Mouse (Mus musculus): ENCODE results near the gene Cpt1b. TPM values are rescaled to one million over a fixed set of nuclear protein-coding genes. Genes with fewer than 3 reads are reported as not detected.

Cpt1b gene
- total and polyA plus RNA-seq, 3 experiments: 0.92 to 2.0 TPM; not detected in 1

DNA sequence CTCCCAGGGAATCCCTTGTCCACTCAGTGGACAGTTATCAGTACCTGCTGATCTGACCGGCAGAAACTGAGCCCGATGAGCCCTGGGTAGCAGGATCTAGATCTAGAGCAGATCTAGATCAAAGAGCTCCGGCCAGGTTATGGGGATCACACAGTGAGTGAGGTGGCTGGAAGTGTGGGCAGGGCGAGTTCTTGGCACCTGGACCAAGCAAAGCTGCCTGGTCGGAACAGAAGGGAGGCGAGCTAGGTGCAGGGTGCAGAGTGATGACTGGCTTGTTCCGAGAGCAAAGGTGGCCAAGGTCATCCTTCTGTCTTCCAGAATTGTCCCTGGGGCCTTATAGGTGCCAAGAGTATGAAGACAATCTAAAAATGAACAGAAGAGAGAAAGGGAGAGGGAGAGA lies 34.2 kb upstream of the Cpt1b start:
- peaks cover 0 to 2% of the 10 kb centered on the region in 2 experiments; a peak in 1 of 4 replicates for H3K27me3 ChIP-seq (ENCODE audit: control insufficient read depth in 1 of 2, insufficient read depth in 2 of 2, low read length in 2 of 2)
- TF ChIP-seq NRF1 (IDR thresholded peaks at IDR 0.05; ENCODE audit: insufficient read depth, low read depth, low read length, poor library complexity, severe bottlenecking) (no peak), GATA1 (IDR thresholded peaks at IDR 0.05; ENCODE audit: low read depth, low read length) (no peak), HCFC1 (IDR thresholded peaks at IDR 0.05; ENCODE audit: low read depth, low read length) (no peak), E2F4 (IDR thresholded peaks at IDR 0.05; ENCODE audit: borderline replicate concordance, low read depth, low read length) (no peak)
- no peaks in the 10 kb centered on the region for H3K79me2 ChIP-seq (ENCODE audit: control insufficient read depth, insufficient read depth, low read length, poor library complexity)
- no peak overlapping the region for H3K9ac ChIP-seq (ENCODE audit: control insufficient read depth, low read depth, low read length, poor library complexity, severe bottlenecking)
- H3K27ac ChIP-seq (ENCODE audit: control insufficient read depth, low read depth, low read length): no peak overlapping the region
- H3K36me3 ChIP-seq (ENCODE audit: control insufficient read depth in 1 of 2, insufficient read depth in 2 of 2, low read length in 2 of 2): no peaks in the 10 kb centered on the region
- no peak overlapping the region for H3K4me3 ChIP-seq (ENCODE audit: control insufficient read depth in 1 of 2, insufficient read depth in 1 of 2, low read depth in 2 of 2, low read length in 2 of 2)
- DNase-seq (ENCODE audit: low read depth, low spot score): no peak
- H3K4me1 ChIP-seq (ENCODE audit: control insufficient read depth in 1 of 2, insufficient read depth in 2 of 2, low read length in 2 of 2): no peaks in the 10 kb centered on the region
- no peaks in the 10 kb centered on the region for H3K9me3 ChIP-seq (replicated peaks; ENCODE audit: insufficient read depth, low read length)

DNA sequence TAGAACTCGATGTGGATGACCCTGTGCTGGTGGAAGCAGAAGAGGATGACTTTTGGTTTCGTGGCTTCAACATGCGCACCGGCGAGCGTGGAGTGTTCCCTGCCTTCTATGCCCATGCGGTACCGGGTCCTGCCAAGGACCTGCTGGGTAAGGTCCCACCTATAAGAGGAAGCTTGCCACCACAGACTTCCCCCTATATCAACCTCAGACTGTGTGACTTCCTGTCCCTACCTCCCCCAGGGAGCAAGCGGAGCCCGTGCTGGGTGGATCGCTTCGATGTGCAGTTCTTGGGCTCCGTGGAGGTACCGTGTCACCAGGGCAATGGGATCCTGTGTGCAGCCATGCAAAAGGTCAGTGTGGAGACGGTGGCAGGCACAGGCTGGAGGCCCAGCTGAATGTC lies 33.3 kb upstream of the Cpt1b start:
- H3K36me3 ChIP-seq (ENCODE audit: control insufficient read depth in 1 of 2, insufficient read depth in 2 of 2, low read length in 2 of 2): no peaks in the 10 kb centered on the region
- H3K27me3 ChIP-seq (ENCODE audit: control insufficient read depth in 1 of 2, insufficient read depth in 2 of 2, low read length in 2 of 2): peaks cover 0 to 2% of the 10 kb centered on the region in 2 experiments; a peak in 1 of 4 replicates
- DNase-seq (ENCODE audit: low read depth, low spot score): no peak
- H3K4me1 ChIP-seq (ENCODE audit: control insufficient read depth in 1 of 2, insufficient read depth in 2 of 2, low read length in 2 of 2): no peaks in the 10 kb centered on the region
- TF ChIP-seq RAD21 (IDR thresholded peaks at IDR 0.05; ENCODE audit: low read depth, low read length) (no peak), ETS1 (IDR thresholded peaks at IDR 0.05; ENCODE audit: low read depth, low read length) (no peak), ZMIZ1 (IDR thresholded peaks at IDR 0.05; ENCODE audit: low read depth, low read length) (no peak), E2F4 (IDR thresholded peaks at IDR 0.05; ENCODE audit: borderline replicate concordance, low read depth, low read length) (no peak)
- no peaks in the 10 kb centered on the region for H3K9me3 ChIP-seq (replicated peaks; ENCODE audit: insufficient read depth, low read length)
- H3K27ac ChIP-seq (ENCODE audit: control insufficient read depth, low read depth, low read length): no peak overlapping the region
- no peaks in the 10 kb centered on the region for H3K79me2 ChIP-seq (ENCODE audit: control insufficient read depth, insufficient read depth, low read length, poor library complexity)
- H3K4me3 ChIP-seq (ENCODE audit: control insufficient read depth in 1 of 2, insufficient read depth in 1 of 2, low read depth in 2 of 2, low read length in 2 of 2): no peak overlapping the region
- H3K9ac ChIP-seq (ENCODE audit: control insufficient read depth, low read depth, low read length, poor library complexity, severe bottlenecking): no peak overlapping the region

DNA sequence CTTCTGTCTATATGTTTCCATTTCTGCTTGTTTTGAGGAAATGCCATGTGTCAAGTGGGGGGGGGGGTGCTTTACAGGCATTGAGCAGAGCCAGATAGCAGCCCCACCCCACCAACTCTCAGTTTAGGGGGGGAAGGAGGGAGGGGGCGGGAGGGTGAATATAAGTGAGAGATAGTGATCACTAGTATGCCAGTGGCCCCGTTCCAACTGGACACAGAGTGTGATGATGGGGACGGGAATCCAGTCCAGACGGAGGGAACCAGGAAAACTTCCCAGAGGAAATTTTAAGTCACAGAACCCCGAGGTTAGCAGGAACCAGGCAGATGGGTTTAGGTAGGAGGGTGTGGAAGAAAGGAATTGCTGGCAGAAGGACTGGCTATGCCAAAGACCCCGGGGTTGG lies 30.0 kb upstream of the Cpt1b start:
- DNase-seq (ENCODE audit: low read depth, low spot score): no peak
- H3K4me3 ChIP-seq (ENCODE audit: control insufficient read depth in 1 of 2, insufficient read depth in 1 of 2, low read depth in 2 of 2, low read length in 2 of 2): no peak overlapping the region
- no peaks in the 10 kb centered on the region for H3K9me3 ChIP-seq (replicated peaks; ENCODE audit: insufficient read depth, low read length)
- H3K9ac ChIP-seq (ENCODE audit: control insufficient read depth, low read depth, low read length, poor library complexity, severe bottlenecking): no peak overlapping the region
- TF ChIP-seq ZNF384 (IDR thresholded peaks at IDR 0.05; ENCODE audit: low read depth, low read length) (no peak), SMC3 (IDR thresholded peaks at IDR 0.05; ENCODE audit: low read depth, low read length) (no peak), CTCF (IDR thresholded peaks at IDR 0.05 in 2 of 3, conservative IDR thresholded peaks at IDR 0.05 in 1 of 3; ENCODE audit: control insufficient read depth in 1 of 3, insufficient read depth in 1 of 3, low read depth in 2 of 3, low read length in 3 of 3, poor library complexity in 1 of 3, severe bottlenecking in 1 of 3) (no peak), HCFC1 (IDR thresholded peaks at IDR 0.05; ENCODE audit: low read depth, low read length) (no peak), JUND (IDR thresholded peaks at IDR 0.05; ENCODE audit: low read depth, low read length) (no peak), NELFE (IDR thresholded peaks at IDR 0.05; ENCODE audit: low read depth, low read length) (no peak), E2F4 (IDR thresholded peaks at IDR 0.05; ENCODE audit: borderline replicate concordance, low read depth, low read length) (no peak), GATA1 (IDR thresholded peaks at IDR 0.05; ENCODE audit: low read depth, low read length) (no peak), BHLHE40 (IDR thresholded peaks at IDR 0.05; ENCODE audit: borderline replicate concordance, low read depth, low read length) (no peak), TCF12 (IDR thresholded peaks at IDR 0.05; ENCODE audit: low read depth, low read length) (no peak)
- no peaks in the 10 kb centered on the region for H3K4me1 ChIP-seq (ENCODE audit: control insufficient read depth in 1 of 2, insufficient read depth in 2 of 2, low read length in 2 of 2)
- no peaks in the 10 kb centered on the region for H3K36me3 ChIP-seq (ENCODE audit: control insufficient read depth in 1 of 2, insufficient read depth in 2 of 2, low read length in 2 of 2)
- peaks cover 0 to 2% of the 10 kb centered on the region in 2 experiments; a peak in 1 of 4 replicates for H3K27me3 ChIP-seq (ENCODE audit: control insufficient read depth in 1 of 2, insufficient read depth in 2 of 2, low read length in 2 of 2)
- no peak overlapping the region for H3K27ac ChIP-seq (ENCODE audit: control insufficient read depth, low read depth, low read length)
- H3K79me2 ChIP-seq (ENCODE audit: control insufficient read depth, insufficient read depth, low read length, poor library complexity): no peaks in the 10 kb centered on the region
